In genomic region chr9:58822431-58823091, GRCm38 (mm10) we compare ENCODE assay signal across 9 mouse cellular contexts. TPM values are rescaled to one million over a fixed set of nuclear protein-coding genes. Genes with fewer than 3 reads are reported as not detected.
DNase-seq lines count a peak whose midpoint lies in the region; ATAC-seq lines count a peak whose summit lies in the region.
"Had no signal": no experiment of that assay in that cellular context is flagged by ENCODE, and none has a peak within 500 bp of the region (broad histone marks: within the 10 kb centered on the region; RNA-seq: fewer than 3 reads in every experiment).

No protein-coding gene starts in this region.

- 1% methylated on average over 62 of the region's 62 CpGs for WGBS in liver, embryonic 16.5 days (ENCODE audit: insufficient replicate concordance)

- H3K9me3 ChIP-seq in erythroblast, embryonic 14.5 days (ENCODE audit: control insufficient read depth, low read length) = no peaks in the 10 kb centered on the region; the same call in 1 of the 2 replicates
- H3K9me3 ChIP-seq in liver, embryonic 16.5 days (replicated peaks; ENCODE audit: control insufficient read depth, low read length) = no peaks in the 10 kb centered on the region

- H3K4me2 ChIP-seq in liver, embryonic 16.5 days (ENCODE audit: low read depth, low read length) = peak overlapping the region; percentile 63

- peaks cover 82% of the 10 kb centered on the region for H3K27me3 ChIP-seq in erythroblast, embryonic 14.5 days (ENCODE audit: control insufficient read depth)
- H3K27me3 ChIP-seq in liver, embryonic 16.5 days (ENCODE audit: control insufficient read depth, insufficient read depth, low read depth, low read length) = peaks cover 59% of the 10 kb centered on the region

- intact Hi-C loops in heart, postnatal 14 days (cut with DNase I) = no loop called here

- H3K9ac ChIP-seq in liver, embryonic 16.5 days (ENCODE audit: low read depth, low read length) = no peak overlapping the region

- no peaks in the 10 kb centered on the region for H3K36me3 ChIP-seq in erythroblast, embryonic 14.5 days (ENCODE audit: control insufficient read depth)
- H3K36me3 ChIP-seq in liver, embryonic 16.5 days (ENCODE audit: control insufficient read depth, insufficient read depth) = no peaks in the 10 kb centered on the region

- ATAC-seq in liver, embryonic 16.5 days (ENCODE audit: low read depth) = no peak
- no peak for ATAC-seq in monocyte, adult 5-6 weeks (replicated peaks; ENCODE audit: insufficient number of reproducible peaks, low FRiP score, low TSS enrichment, poor library complexity, severe bottlenecking)

- DNase-seq in thymus, postnatal 14 days = peak; percentile 9
- DNase-seq in thymus, postnatal 10 days (ENCODE audit: low spot score in 2 of 2) = no peak
- DNase-seq in heart, postnatal 14 days = peak; percentile 43 to 51
- peak; percentile 48 to 51 for DNase-seq in layer of hippocampus, adult 18-20 months (ENCODE audit: low spot score in 2 of 2)
- DNase-seq in retina, postnatal 1 day = peak; percentile 90

- no peaks in the 10 kb centered on the region for H3K4me1 ChIP-seq in erythroblast, embryonic 14.5 days (ENCODE audit: control insufficient read depth)
- no peaks in the 10 kb centered on the region for H3K4me1 ChIP-seq in liver, embryonic 16.5 days (ENCODE audit: control insufficient read depth, low read depth, low read length)

- peak overlapping the region; percentile 16 for H3K4me3 ChIP-seq in erythroblast, embryonic 14.5 days (replicated peaks)
- peak overlapping the region; percentile 49 for H3K4me3 ChIP-seq in liver, embryonic 16.5 days (ENCODE audit: low read depth, low read length)

- no peak overlapping the region for H3K27ac ChIP-seq in liver, embryonic 16.5 days (ENCODE audit: low read length)

RNA-seq across cellular contexts. Expression of gene Hcn4, which starts 0.7 kb away (rescaled TPM):
- not detected in 2 replicates for polyA plus RNA-seq in erythroblast, embryonic 14.5 days (2012)
- 1 to 10 TPM; 4.6 to 6.9 TPM for total RNA-seq in heart, postnatal 14 days (2021)
- total RNA-seq in layer of hippocampus, adult 18-20 months (2021) = 1 to 10 TPM; 1.6 to 1.9 TPM
- polyA plus RNA-seq in liver, embryonic 16.5 days (2015; fragmentation: Nextera tagmentation; extraction: Ambion mirVana) = 0.01 TPM in 1 of 2 replicates, not detected in the other
- not detected in 3 replicates for total RNA-seq in monocyte, adult 5-6 weeks (2017)
- total RNA-seq: MEL had no signal

Comparison
In these comparisons a context has a peak if more than half of its experiments do, and no peak if none do; other contexts are left out.
1. DNase-seq: peak in thymus, postnatal 14 days (single experiment), heart, postnatal 14 days (2 of 2), layer of hippocampus, adult 18-20 months (2 of 2) and retina, postnatal 1 day (single experiment); none in thymus, postnatal 10 days (0 of 2).